Mouse (Mus musculus) kidney, adult 2 months (tissue): Measurements from ENCODE around the gene 2310022A10Rik.

Experiments
- CTCF ChIP-seq: fragments of 200-500 bp; conservative IDR thresholded peaks from 2 replicates; pipeline ENCODE4 v1.5.1; 2011; ENCODE audit warnings: low read depth, mild to moderate bottlenecking, control low read depth, low read length, moderate library complexity, mixed read lengths; ENCODE audit not compliant: insufficient read depth, insufficient read length
- POLR2A ChIP-seq: fragments of 200-500 bp; IDR thresholded peaks from one replicate; pipeline ENCODE4 v1.6.1; 2011; ENCODE audit warnings: low read depth, low read length, control low read depth

- TF ChIP-seq CTCF (no peak), POLR2A (no peak)
Observed at GRCm38 (mm10) chr7:27605499-27606285, 52.7 kb downstream of the 2310022A10Rik start.
